Mouse (Mus musculus): ENCODE data around the gene Myo16.

Gene Myo16

GRCm38 (mm10) chr8:10651546-10652315, 498.0 kb downstream of the Myo16 start:
- DNase-seq (ENCODE audit: inconsistent age in 2 of 2, low spot score in 1 of 2): no peak

GRCm38 (mm10) chr8:10653282-10653681, 499.6 kb downstream of the Myo16 start:
- no peak for DNase-seq (ENCODE audit: inconsistent age in 2 of 2, low spot score in 1 of 2)

GRCm38 (mm10) chr8:10654922-10655518, 501.3 kb downstream of the Myo16 start:
- no peak for DNase-seq (ENCODE audit: inconsistent age in 2 of 2, low spot score in 1 of 2)

- no peak for DNase-seq (ENCODE audit: inconsistent age in 2 of 2, low spot score in 1 of 2)
Measured at GRCm38 (mm10) chr8:10663770-10664470, 510.2 kb downstream of the Myo16 start.

- no peak for DNase-seq (ENCODE audit: inconsistent age in 2 of 2, low spot score in 1 of 2)
Measured at GRCm38 (mm10) chr8:10664861-10665543, 511.3 kb downstream of the Myo16 start.

- DNase-seq (ENCODE audit: inconsistent age in 2 of 2, low spot score in 1 of 2): no peak
Measured at GRCm38 (mm10) chr8:10665821-10666283, 512.1 kb downstream of the Myo16 start.

GRCm38 (mm10) chr8:10671862-10672548, 518.3 kb downstream of the Myo16 start:
- DNase-seq (ENCODE audit: inconsistent age in 2 of 2, low spot score in 1 of 2): no peak

- peak in 1 of 2 experiments; percentile 22 for DNase-seq (ENCODE audit: inconsistent age in 2 of 2, low spot score in 1 of 2)
Measured at GRCm38 (mm10) chr8:10677840-10678410, 524.2 kb downstream of the Myo16 start.

GRCm38 (mm10) chr8:10681926-10682325, 528.2 kb downstream of the Myo16 start:
- no peak for DNase-seq (ENCODE audit: inconsistent age in 2 of 2, low spot score in 1 of 2)

GRCm38 (mm10) chr8:10683088-10683487, 529.4 kb downstream of the Myo16 start:
- no peak for DNase-seq (ENCODE audit: inconsistent age in 2 of 2, low spot score in 1 of 2)
